16 mouse cellular contexts compared by ENCODE assay signal in the genomic region with DNA sequence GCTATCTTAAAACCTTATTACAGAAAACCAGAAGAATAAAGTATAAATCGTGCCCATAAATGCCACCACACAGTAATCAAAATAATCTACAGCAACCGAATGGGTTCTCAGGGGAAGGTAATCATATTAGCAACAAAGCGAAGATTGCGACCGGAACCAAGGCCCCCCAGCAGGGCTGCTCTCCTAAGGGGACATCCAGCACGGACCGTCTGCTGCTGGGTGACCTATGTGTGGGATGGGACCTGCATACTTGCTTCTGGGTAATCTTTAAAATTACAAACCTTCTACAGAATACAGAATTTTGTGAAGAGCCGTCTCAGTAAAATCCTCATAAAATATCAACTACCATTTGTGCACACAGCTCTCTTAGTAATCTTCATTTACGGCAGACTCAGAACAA.
"Had no signal": no experiment of that assay in that cellular context is flagged by ENCODE, and none has a peak within 500 bp of the region (broad histone marks: within the 10 kb centered on the region; RNA-seq: fewer than 3 reads in every experiment).

No protein-coding gene starts in this region.

- H3K27ac ChIP-seq: neural tube, embryonic 13.5 days; neural tube, embryonic 15.5 days; stomach, embryonic 15.5 days; stomach, postnatal 0 days had no signal

- H3K9me3 ChIP-seq: neural tube, embryonic 13.5 days; neural tube, embryonic 15.5 days; stomach, embryonic 15.5 days had no signal

- H3K4me3 ChIP-seq: neural tube, embryonic 13.5 days; neural tube, embryonic 15.5 days; stomach, embryonic 15.5 days had no signal

- H3K9ac ChIP-seq: neural tube, embryonic 13.5 days; neural tube, embryonic 15.5 days; stomach, embryonic 15.5 days had no signal

- H3K27me3 ChIP-seq: neural tube, embryonic 13.5 days; neural tube, embryonic 15.5 days; stomach, embryonic 15.5 days had no signal

- DNase-seq: retina, postnatal 1 day; right cerebral cortex, adult 18-20 months; right cerebral cortex, postnatal 14 days; right cerebral cortex, postnatal 25 days; right cerebral cortex, postnatal 4 days; spleen, adult 18-20 months; thymus, adult 18-20 months; thymus, adult 2 months; thymus, postnatal 14 days; thymus, postnatal 25 days; thymus, postnatal 36 days; thymus, postnatal 4 days had no signal

- H3K4me1 ChIP-seq: neural tube, embryonic 13.5 days; neural tube, embryonic 15.5 days; stomach, embryonic 15.5 days had no signal

- H3K4me2 ChIP-seq: neural tube, embryonic 13.5 days; neural tube, embryonic 15.5 days; stomach, embryonic 15.5 days had no signal
